Mouse (Mus musculus) midbrain, embryonic 16.5 days (tissue): ENCODE measurements around the gene Mrpl34. TPM values are rescaled to one million over a fixed set of nuclear protein-coding genes. Genes with fewer than 3 reads are reported as not detected.
A peak's percentile ranks its signal among the peaks of the same experiment; 100 is the strongest.

ENCODE experiments used
- ATAC-seq: fragments of 200-750 bp; cut with Nextera tagmentation; 2 replicates; pipeline ENCODE4 v1.8.0; 2017; ENCODE audit warnings: moderate TSS enrichment
- H3K27ac ChIP-seq: fragments of 300-500 bp; sonication (generic); 2 replicates; pipeline ENCODE4 v1.5.1; 2014; ENCODE audit warnings: mild to moderate bottlenecking, low read length, mixed read lengths
- H3K27me3 ChIP-seq: fragments of 300-500 bp; sonication (generic); 2 replicates; pipeline ENCODE4 v1.6.1; 2014; ENCODE audit warnings: low read depth, low read length, mixed read lengths; ENCODE audit not compliant: control insufficient read depth, insufficient read depth
- H3K36me3 ChIP-seq: fragments of 300-500 bp; sonication (generic); 2 replicates; pipeline ENCODE4 v1.6.1; 2014; ENCODE audit warnings: mild to moderate bottlenecking, low read length, moderate library complexity, mixed read lengths; ENCODE audit not compliant: control insufficient read depth, insufficient read depth
- H3K4me1 ChIP-seq: fragments of 300-500 bp; sonication (generic); 2 replicates; pipeline ENCODE4 v1.6.1; 2014; ENCODE audit warnings: mild to moderate bottlenecking, low read length, mixed read lengths; ENCODE audit not compliant: control insufficient read depth, insufficient read depth
- H3K4me2 ChIP-seq: fragments of 300-500 bp; sonication (generic); 2 replicates; pipeline ENCODE4 v1.6.1; 2014; ENCODE audit warnings: mild to moderate bottlenecking, low read length, mixed read lengths
- H3K4me3 ChIP-seq: fragments of 300-500 bp; sonication (generic); 2 replicates; pipeline ENCODE4 v1.5.1; 2014; ENCODE audit warnings: low read depth, mild to moderate bottlenecking, low read length, moderate library complexity, mixed read lengths
- H3K9ac ChIP-seq: fragments of 300-500 bp; sonication (generic); 2 replicates; pipeline ENCODE4 v1.6.1; 2014; ENCODE audit warnings: low read depth, low read length, mixed read lengths
- H3K9me3 ChIP-seq: fragments of 300-500 bp; sonication (generic); replicated peaks from 2 replicates; pipeline ENCODE4 v1.6.1; 2014; ENCODE audit warnings: mild to moderate bottlenecking, low read length, mixed read lengths; ENCODE audit not compliant: control insufficient read depth, poor library complexity, severe bottlenecking
- WGBS: fragments of 180-500 bp; shearing (Covaris S2); extraction: QIAGEN DNeasy Blood & Tissue Kit; methylation state at CpG from one replicate; pipeline ENCODE4 v1.1.7; 2014; 5-methylcytosine and 5-hydroxymethylcytosine counted together
- polyA plus RNA-seq: library from polyadenylated mRNA; unstranded; fragments of >200 nt; fragmentation: Nextera tagmentation; extraction: Ambion mirVana; gene quantifications from 2 replicates; pipeline ENCODE4 v1.2.1, GENCODE M21; 2015

Mrpl34 gene
- polyA plus RNA-seq, 1 experiment from 2014 or later = 182 TPM

GRCm38 (mm10) chr8:71484736-71485135 lies 20.0 kb downstream of the Mrpl34 start:
- H3K36me3 ChIP-seq = peaks cover 14% of the 10 kb centered on the region
- H3K4me2 ChIP-seq = peak overlapping the region; percentile 92
- peaks cover 29% of the 10 kb centered on the region for H3K4me1 ChIP-seq
- H3K9ac ChIP-seq = peak overlapping the region; percentile 98
- WGBS = 94% methylated on average over 19 of the region's 19 CpGs
- ATAC-seq = no peak
- H3K4me3 ChIP-seq = peak overlapping the region; percentile 93
- no peak overlapping the region for H3K27ac ChIP-seq
- H3K27me3 ChIP-seq = no peaks in the 10 kb centered on the region
- no peaks in the 10 kb centered on the region for H3K9me3 ChIP-seq

DNA sequence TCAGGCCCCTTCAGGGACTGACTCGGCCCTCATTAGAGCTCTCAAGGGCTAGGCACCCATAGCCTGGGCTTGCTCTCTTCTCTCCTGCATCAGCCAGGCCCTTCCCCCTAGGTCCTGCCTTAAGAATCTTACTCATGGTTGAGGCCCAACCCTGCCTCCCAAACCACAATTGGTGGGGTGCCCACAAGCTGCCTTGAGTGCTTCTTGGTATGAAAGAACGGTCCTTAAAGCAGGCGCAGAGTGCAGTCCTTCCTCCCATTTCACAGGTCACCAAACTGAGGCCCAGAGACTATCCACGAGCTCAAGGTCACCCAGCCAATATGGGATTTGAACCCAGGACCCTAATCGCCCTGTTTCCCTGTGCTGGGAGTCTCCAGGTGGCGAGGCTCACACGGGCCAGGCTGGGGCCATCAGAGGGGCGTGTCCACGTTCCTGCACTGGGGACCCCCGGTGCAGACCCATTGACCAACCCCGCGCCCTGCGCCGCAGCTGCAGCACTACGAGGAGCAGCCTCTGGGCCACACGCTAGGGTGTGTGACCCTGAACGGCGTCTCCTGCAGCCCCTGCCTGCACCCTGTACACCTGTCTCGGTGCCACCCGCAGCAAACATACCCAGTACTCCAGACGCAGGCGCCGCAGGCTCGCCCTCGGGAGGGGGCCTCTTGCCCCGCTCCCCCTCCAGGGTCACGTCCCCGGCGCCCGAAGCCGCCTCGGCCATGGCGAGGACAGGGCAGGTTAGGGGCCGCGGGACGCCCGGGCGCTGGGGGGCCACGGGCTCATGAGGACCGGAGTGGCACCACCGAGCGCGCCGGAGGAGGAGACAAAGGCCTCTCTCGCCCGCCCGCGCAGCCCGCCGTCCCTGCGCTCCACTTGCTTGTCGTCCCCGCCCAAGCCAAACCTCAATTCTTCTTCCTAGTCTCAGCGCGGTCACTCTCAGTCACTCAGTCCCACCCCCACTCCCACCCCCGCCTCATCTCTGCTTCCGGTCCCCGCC lies 20.7 kb downstream of the Mrpl34 start, which contains the start of gene Ano8:
Ano8 (minus strand) TSS at position 822 of the 994 bp plus-strand sequence.
- Histone ChIP-seq H3K4me3 (peak within 1 kb of the TSS; percentile 93), H3K4me2 (peak within 1 kb of the TSS; percentile 92), H3K27ac (peak within 1 kb of the TSS; percentile 87), H3K36me3 (peaks cover 10% of the 10 kb centered on the region), H3K9me3 (no peaks in the 10 kb centered on the region), H3K4me1 (peaks cover 29% of the 10 kb centered on the region), H3K9ac (peak within 1 kb of the TSS; percentile 98), H3K27me3 (no peaks in the 10 kb centered on the region)
- 5% methylated on average over 54 of the region's 58 CpGs for WGBS
- peak; percentile 77 for ATAC-seq

GRCm38 (mm10) chr8:71486136-71486529 lies 21.4 kb downstream of the Mrpl34 start:
- Histone ChIP-seq H3K27me3 (no peaks in the 10 kb centered on the region), H3K36me3 (peaks cover 7% of the 10 kb centered on the region), H3K4me2 (peak overlapping the region; percentile 92), H3K4me3 (peak overlapping the region; percentile 93), H3K9me3 (no peaks in the 10 kb centered on the region), H3K4me1 (peaks cover 29% of the 10 kb centered on the region), H3K27ac (peak overlapping the region; percentile 66), H3K9ac (peak overlapping the region; percentile 60)
- 18% methylated on average over 7 of the region's 7 CpGs for WGBS
- ATAC-seq = no peak

- Histone ChIP-seq H3K27me3 (no peaks in the 10 kb centered on the region), H3K4me3 (peak within 1 kb of the TSS; percentile 79), H3K4me2 (peak within 1 kb of the TSS; percentile 99), H3K4me1 (peaks cover 29% of the 10 kb centered on the region), H3K9ac (peak within 1 kb of the TSS; percentile 76), H3K36me3 (peaks cover 14% of the 10 kb centered on the region), H3K27ac (peak within 1 kb of the TSS; percentile 48), H3K9me3 (no peaks in the 10 kb centered on the region)
- peak; percentile 43 for ATAC-seq
- under 1% methylated on average over 33 of the region's 33 CpGs for WGBS
Observed at GRCm38 (mm10) chr8:71487691-71488445, 23.1 kb downstream of the Mrpl34 start, which contains the start of gene Gtpbp3. TSS of gene Gtpbp3 (plus strand) at chr8:71488103.

GRCm38 (mm10) chr8:71488454-71488853 lies 23.7 kb downstream of the Mrpl34 start:
- Histone ChIP-seq H3K4me1 (peaks cover 27% of the 10 kb centered on the region), H3K27ac (no peak overlapping the region), H3K9ac (peak overlapping the region; percentile 76), H3K36me3 (peaks cover 12% of the 10 kb centered on the region), H3K9me3 (no peaks in the 10 kb centered on the region), H3K4me2 (peak overlapping the region; percentile 99), H3K4me3 (peak overlapping the region; percentile 79), H3K27me3 (no peaks in the 10 kb centered on the region)
- WGBS = 0% methylated on average over 22 of the region's 22 CpGs
- ATAC-seq = peak; percentile 84

GRCm38 (mm10) chr8:71495039-71495438 lies 30.3 kb downstream of the Mrpl34 start:
- WGBS = 24% methylated on average over 15 of the region's 16 CpGs
- Histone ChIP-seq H3K27me3 (no peaks in the 10 kb centered on the region), H3K9ac (0 out of 2 replicates have a peak overlapping the region, but pooled peaks have one; percentile 20), H3K4me1 (no peaks in the 10 kb centered on the region; the same call in 1 of the 2 replicates), H3K9me3 (no peaks in the 10 kb centered on the region), H3K27ac (no peak overlapping the region), H3K36me3 (peaks cover 12% of the 10 kb centered on the region), H3K4me2 (no peak overlapping the region), H3K4me3 (no peak overlapping the region)
- peak; percentile 51 for ATAC-seq

- Histone ChIP-seq H3K27ac (no peak overlapping the region), H3K9ac (no peak overlapping the region), H3K4me3 (no peak overlapping the region), H3K27me3 (no peaks in the 10 kb centered on the region), H3K4me2 (no peak overlapping the region), H3K36me3 (peaks cover 12% of the 10 kb centered on the region), H3K9me3 (no peaks in the 10 kb centered on the region), H3K4me1 (no peaks in the 10 kb centered on the region; the same call in 1 of the 2 replicates)
- 93% methylated on average over 5 of the region's 5 CpGs for WGBS
- no peak for ATAC-seq
Observed at GRCm38 (mm10) chr8:71495811-71496210, 31.1 kb downstream of the Mrpl34 start.

DNA sequence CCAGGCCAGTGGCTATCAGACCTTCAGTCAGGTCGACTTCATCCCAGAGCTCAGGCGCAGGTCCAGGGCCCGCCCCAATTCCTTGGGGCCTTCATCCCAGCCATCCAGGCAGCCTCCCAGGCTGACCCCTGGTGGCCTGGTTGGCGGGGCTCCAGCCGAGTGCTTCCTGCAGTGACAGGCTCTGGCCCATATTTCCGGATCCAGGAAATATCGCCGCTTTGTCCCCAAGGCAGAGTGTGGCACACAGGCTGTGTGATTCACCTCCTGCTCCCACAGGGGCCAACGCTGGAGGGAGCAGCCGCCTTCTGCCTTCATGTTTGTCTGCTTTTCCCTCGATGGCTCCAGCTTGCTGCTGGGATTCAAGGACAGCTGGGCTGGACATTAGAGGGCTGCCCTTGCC lies 31.7 kb downstream of the Mrpl34 start:
- no peak for ATAC-seq
- peaks cover 12% of the 10 kb centered on the region for H3K36me3 ChIP-seq
- H3K9ac ChIP-seq = no peak overlapping the region
- H3K27me3 ChIP-seq = no peaks in the 10 kb centered on the region
- H3K4me2 ChIP-seq = no peak overlapping the region
- no peak overlapping the region for H3K4me3 ChIP-seq
- no peaks in the 10 kb centered on the region for H3K9me3 ChIP-seq
- H3K4me1 ChIP-seq = no peaks in the 10 kb centered on the region; the same call in 1 of the 2 replicates
- H3K27ac ChIP-seq = no peak overlapping the region
- WGBS = 53% methylated on average over 11 of the region's 11 CpGs
